Mouse (Mus musculus): ENCODE results near the gene Foxp3.

DNA sequence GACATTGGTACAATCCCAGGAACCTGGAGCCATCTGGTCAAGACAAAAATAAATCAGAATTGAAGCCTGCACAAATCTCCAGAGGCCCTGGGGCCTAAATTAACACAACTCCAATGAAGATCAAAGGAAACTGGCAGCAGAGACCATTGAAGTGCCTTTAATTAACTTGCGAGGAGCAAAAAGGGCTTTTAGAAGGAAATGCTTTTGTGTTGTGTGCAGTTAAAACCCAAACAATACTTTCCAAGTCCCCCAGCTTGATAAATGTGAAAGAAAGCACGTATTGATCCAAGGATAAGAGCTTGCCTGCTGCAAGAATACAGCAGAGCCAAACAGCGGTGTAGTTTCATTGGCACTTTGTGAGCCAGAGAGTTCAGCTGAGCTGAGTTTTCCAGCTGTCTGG lies 48.5 kb upstream of the Foxp3 start:
- no peak for TF ChIP-seq CTCF (IDR thresholded peaks at IDR 0.05; ENCODE audit: low read depth)
- TF ChIP-seq EP300 (IDR thresholded peaks at IDR 0.05; ENCODE audit: low read depth), result no peak
